Mouse (Mus musculus) neural tube, embryonic 12.5 days (tissue): Measurements from ENCODE around the gene Tnfrsf13b. TPM values are rescaled to one million over a fixed set of nuclear protein-coding genes. Genes with fewer than 3 reads are reported as not detected.
"Not testable (repeated sequence)": the region's sequence is repeated elsewhere in the genome, so short reads cannot be mapped to it uniquely, and the experiment has no call there.

ENCODE experiments used
- ATAC-seq: fragments of 200-750 bp; cut with Nextera tagmentation; 2 replicates; pipeline ENCODE4 v1.8.0; 2017; ENCODE audit warnings: low read depth, mild to moderate bottlenecking, moderate TSS enrichment, moderate library complexity; ENCODE audit not compliant: low FRiP score
- H3K27ac ChIP-seq: fragments of 300-500 bp; sonication (generic); 2 replicates; pipeline ENCODE4 v1.5.1; 2016
- H3K27me3 ChIP-seq: fragments of 300-500 bp; sonication (generic); replicated peaks from 2 replicates; pipeline ENCODE4 v1.6.1; 2016; ENCODE audit warnings: mild to moderate bottlenecking
- H3K36me3 ChIP-seq: fragments of 300-500 bp; sonication (generic); 2 replicates; pipeline ENCODE4 v1.6.1; 2016; ENCODE audit warnings: mild to moderate bottlenecking
- H3K4me1 ChIP-seq: fragments of 300-500 bp; sonication (generic); 2 replicates; pipeline ENCODE4 v1.6.1; 2016
- H3K4me2 ChIP-seq: fragments of 300-500 bp; sonication (generic); replicated peaks from 2 replicates; pipeline ENCODE4 v1.6.1; 2016; ENCODE audit warnings: mild to moderate bottlenecking
- H3K4me3 ChIP-seq: fragments of 300-500 bp; sonication (generic); 2 replicates; pipeline ENCODE4 v1.5.1; 2016
- H3K9ac ChIP-seq: fragments of 300-500 bp; sonication (generic); 2 replicates; pipeline ENCODE4 v1.6.1; 2016; ENCODE audit warnings: mild to moderate bottlenecking
- H3K9me3 ChIP-seq: fragments of 300-500 bp; sonication (generic); 2 replicates; pipeline ENCODE4 v1.6.1; 2016; ENCODE audit warnings: mild to moderate bottlenecking
- WGBS: fragments of 180-500 bp; shearing (Covaris S2); methylation state at CpG from one replicate; pipeline ENCODE4 v1.1.7; 2016; 5-methylcytosine and 5-hydroxymethylcytosine counted together
- polyA plus RNA-seq: library from polyadenylated mRNA; unstranded; fragments of >200 nt; fragmentation: Nextera tagmentation; extraction: Ambion mirVana; gene quantifications from 2 replicates; pipeline ENCODE4 v1.2.1, GENCODE M21; 2016

The Tnfrsf13b gene
- polyA plus RNA-seq, 1 experiment from 2014 or later, result 1.2 TPM

DNA sequence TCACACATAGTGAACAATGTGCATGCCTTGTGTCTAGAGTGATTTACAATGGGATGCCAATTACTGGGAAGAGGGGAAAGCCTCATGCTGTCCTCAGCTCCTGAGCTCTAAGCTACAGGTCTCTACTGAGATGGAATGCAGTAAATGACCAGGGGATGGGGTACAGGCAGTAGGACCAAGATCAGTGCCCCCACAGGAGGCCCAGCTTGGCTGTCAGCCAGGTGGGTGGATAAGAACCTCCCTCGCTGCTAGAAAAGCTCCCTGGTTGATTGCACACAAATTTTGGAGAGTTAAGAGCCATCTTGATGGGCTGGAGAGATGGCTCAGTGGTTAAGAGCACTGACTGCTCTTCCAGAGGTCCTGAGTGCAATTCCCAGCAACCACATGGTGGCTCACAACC, 15.6 kb upstream of the Tnfrsf13b start:
- Histone ChIP-seq H3K27ac (no peak overlapping the region), H3K9me3 (no peaks in the 10 kb centered on the region), H3K4me3 (no peak overlapping the region), H3K36me3 (no peaks in the 10 kb centered on the region), H3K27me3 (no peaks in the 10 kb centered on the region), H3K9ac (no peak overlapping the region), H3K4me1 (no peaks in the 10 kb centered on the region), H3K4me2 (no peak overlapping the region)
- WGBS, result 35% methylated on average over 1 of the region's 1 CpGs
- no peak for ATAC-seq

DNA sequence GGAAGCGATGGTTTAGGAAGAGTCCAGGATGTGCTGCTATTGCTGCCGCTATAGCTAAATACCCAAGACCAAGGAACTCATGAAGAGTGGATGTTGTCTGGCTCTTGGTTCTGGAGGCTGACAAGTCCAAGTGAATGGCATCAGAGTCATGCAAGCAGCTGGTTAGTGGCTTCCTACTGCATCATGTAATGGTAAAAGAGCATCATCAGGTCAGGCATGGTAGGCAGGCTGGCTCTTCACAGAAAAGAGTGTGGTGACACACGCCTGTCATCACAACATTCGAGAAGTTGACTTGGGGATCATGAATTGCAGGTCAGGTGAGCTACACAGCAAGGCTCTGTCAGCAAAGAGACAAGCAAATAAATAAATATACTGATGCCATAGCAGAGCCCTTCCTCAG, 15.1 kb upstream of the Tnfrsf13b start:
- ATAC-seq, result no peak

DNA sequence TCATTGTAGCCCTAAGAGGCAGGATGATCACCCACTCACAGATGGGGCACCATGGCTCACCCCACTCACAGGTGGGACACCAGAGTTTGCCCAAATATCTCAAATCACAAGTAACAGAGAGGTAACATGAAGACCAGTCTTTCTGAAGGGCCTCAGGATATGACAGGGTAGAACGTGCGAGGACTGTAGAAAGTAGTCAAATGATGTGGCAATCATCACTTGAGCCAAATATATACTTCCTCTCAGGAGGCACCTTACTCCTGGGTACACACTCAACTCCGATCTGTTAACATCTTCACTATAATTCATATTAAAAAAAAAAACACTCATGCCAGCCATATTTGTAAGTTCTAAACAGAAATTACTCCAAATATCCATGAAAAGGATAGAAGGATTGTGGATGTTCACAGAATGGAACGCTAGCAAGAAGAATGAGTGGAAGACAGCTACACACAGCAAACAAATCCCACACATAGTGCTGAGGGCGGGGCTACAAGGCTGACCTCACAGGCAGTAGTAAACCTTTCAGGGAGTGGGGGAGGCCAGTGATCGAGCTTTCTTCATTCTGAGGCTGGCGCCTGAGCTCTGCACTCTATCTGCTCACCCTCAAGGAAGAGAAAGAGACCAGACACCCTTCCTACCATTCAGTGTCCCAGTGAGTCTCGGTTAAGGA, 14.1 kb upstream of the Tnfrsf13b start:
- 77% methylated on average over 8 of the region's 8 CpGs for WGBS
- Histone ChIP-seq H3K9me3 (no peaks in the 10 kb centered on the region), H3K4me3 (no peak overlapping the region), H3K4me1 (no peaks in the 10 kb centered on the region), H3K36me3 (no peaks in the 10 kb centered on the region), H3K27ac (no peak overlapping the region), H3K9ac (no peak overlapping the region), H3K27me3 (peaks cover 6% of the 10 kb centered on the region; the same call in 1 of the 2 replicates), H3K4me2 (no peak overlapping the region)
- ATAC-seq, result no peak

More for the DNA sequence above, 15.1 kb upstream of the Tnfrsf13b start:
- no peak overlapping the region for H3K27ac ChIP-seq
- 90% methylated on average over 4 of the region's 4 CpGs for WGBS
- H3K9me3 ChIP-seq, result no peaks in the 10 kb centered on the region
- H3K9ac ChIP-seq, result no peak overlapping the region
- peaks cover 5% of the 10 kb centered on the region; the same call in 1 of the 2 replicates for H3K27me3 ChIP-seq
- no peak overlapping the region for H3K4me3 ChIP-seq
- H3K36me3 ChIP-seq, result no peaks in the 10 kb centered on the region
- no peak overlapping the region for H3K4me2 ChIP-seq
- H3K4me1 ChIP-seq, result no peaks in the 10 kb centered on the region

DNA sequence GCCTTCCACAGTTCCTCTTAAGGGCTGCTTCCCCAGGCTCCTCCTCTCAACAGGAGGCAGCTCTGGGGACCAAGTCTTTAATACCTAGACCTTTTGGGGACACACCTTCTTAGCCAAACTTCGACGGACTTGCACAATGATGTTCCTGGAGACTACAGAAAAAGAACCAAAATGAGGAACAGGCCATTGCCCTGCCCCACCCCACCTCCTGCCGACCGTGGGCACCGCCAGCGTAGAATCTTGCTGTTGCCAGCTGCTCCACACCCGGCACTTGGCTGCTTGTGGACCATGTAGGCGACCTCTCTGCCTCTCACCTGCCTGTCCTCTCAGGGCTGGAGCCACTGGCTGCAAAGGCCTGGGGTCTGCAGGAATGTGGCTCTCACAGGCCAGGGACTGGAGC, 10.3 kb upstream of the Tnfrsf13b start:
- WGBS, result 73% methylated on average over 8 of the region's 8 CpGs
- Histone ChIP-seq H3K9ac (no peak overlapping the region), H3K9me3 (no peaks in the 10 kb centered on the region), H3K27me3 (peaks cover 6% of the 10 kb centered on the region; the same call in 1 of the 2 replicates), H3K36me3 (no peaks in the 10 kb centered on the region), H3K27ac (no peak overlapping the region), H3K4me1 (no peaks in the 10 kb centered on the region), H3K4me2 (no peak overlapping the region), H3K4me3 (no peak overlapping the region)
- no peak for ATAC-seq

DNA sequence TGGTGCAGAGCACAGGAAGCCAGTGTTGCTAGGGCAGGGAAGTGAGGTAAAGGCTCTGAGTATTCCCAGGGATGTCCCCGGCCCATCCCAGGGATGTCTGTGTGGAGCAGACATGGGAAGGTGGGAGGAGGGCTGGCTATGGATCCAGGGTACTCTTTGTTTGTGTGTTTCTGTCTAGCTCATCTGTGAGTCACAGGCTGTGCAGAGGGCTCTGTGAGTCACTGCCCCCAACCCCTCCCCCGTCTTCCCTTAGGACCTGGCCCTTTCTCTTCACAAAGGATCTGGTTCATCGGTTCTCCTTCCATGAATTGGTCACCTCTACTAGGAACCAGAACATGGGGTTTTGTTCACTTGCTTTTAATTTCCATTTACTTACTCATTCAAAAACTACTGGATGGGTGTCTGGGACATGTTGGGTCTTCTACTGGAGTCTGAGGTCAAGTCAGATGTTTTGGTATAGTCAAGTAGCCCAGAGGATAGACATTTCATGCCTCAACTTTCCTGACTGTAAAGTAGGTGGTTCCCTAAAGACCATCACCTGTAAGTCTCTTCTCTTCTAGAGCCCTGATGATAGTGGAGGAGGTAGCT, 6.5 kb upstream of the Tnfrsf13b start:
- no peak overlapping the region for H3K4me3 ChIP-seq
- H3K4me1 ChIP-seq, result no peaks in the 10 kb centered on the region
- ATAC-seq, result no peak
- H3K36me3 ChIP-seq, result no peaks in the 10 kb centered on the region
- H3K4me2 ChIP-seq, result no peak overlapping the region
- H3K27ac ChIP-seq, result no peak overlapping the region
- no peaks in the 10 kb centered on the region for H3K9me3 ChIP-seq
- WGBS, result 91% methylated on average over 3 of the region's 3 CpGs
- H3K9ac ChIP-seq, result no peak overlapping the region
- H3K27me3 ChIP-seq, result peaks cover 6% of the 10 kb centered on the region; the same call in 1 of the 2 replicates

DNA sequence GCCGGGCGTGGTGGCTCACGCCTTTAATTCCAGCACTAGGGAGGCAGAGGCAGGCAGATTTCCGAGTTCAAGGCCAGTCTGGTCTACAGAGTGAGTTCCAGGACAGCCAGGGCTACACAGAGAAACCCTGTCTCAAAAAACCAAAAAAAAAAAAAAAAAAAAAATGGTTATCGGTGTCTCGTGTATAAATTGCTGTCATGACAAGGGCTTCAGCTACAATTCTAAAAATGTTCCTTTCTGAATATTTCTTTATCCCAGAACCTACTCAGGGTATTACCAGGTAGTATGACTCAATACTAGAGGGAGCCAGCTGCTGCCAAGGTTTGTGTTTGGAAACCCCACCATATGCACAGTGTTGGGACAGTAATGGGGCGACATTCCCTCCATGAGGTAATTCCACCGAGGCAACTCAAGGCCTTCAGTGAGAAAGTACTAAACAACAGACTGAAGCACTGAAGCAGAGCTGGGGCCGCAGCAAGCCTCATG, 4.2 kb upstream of the Tnfrsf13b start:
- Histone ChIP-seq H3K4me3 (no peak overlapping the region), H3K27me3 (no peaks in the 10 kb centered on the region), H3K36me3 (no peaks in the 10 kb centered on the region), H3K9me3 (no peaks in the 10 kb centered on the region), H3K4me2 (no peak overlapping the region), H3K9ac (no peak overlapping the region), H3K27ac (no peak overlapping the region), H3K4me1 (no peaks in the 10 kb centered on the region)
- no peak for ATAC-seq
- 86% methylated on average over 9 of the region's 9 CpGs for WGBS

DNA sequence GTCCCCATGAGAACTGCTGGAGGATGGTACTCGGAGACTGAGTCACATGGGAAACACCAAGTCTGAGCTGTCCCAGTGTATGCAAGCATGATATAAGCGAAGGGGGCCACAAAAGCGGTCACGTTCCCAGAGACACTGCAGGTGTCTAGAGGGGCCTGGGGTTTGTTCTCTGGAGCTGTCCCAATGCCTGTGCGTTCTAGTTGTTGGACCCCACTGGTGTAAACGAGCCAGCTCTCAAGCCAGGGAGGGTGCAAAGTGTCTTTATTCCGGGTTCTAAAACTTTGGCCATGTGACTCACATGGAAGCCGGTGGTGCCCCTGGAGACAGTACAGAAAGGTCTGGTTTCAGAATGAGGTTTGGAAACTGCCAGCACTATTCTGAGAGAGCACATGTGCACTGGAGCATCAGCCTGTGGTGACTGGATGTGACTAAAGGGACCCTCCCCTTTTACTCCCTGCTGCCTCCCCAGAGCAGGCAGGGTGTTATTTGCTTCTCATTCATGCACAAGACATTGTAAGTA, 3.7 kb upstream of the Tnfrsf13b start:
- H3K9ac ChIP-seq, result no peak overlapping the region
- WGBS, result 90% methylated on average over 8 of the region's 8 CpGs
- H3K4me3 ChIP-seq, result no peak overlapping the region
- no peaks in the 10 kb centered on the region for H3K27me3 ChIP-seq
- no peaks in the 10 kb centered on the region for H3K36me3 ChIP-seq
- H3K4me2 ChIP-seq, result no peak overlapping the region
- no peak for ATAC-seq
- no peak overlapping the region for H3K27ac ChIP-seq
- no peaks in the 10 kb centered on the region for H3K9me3 ChIP-seq
- H3K4me1 ChIP-seq, result no peaks in the 10 kb centered on the region

DNA sequence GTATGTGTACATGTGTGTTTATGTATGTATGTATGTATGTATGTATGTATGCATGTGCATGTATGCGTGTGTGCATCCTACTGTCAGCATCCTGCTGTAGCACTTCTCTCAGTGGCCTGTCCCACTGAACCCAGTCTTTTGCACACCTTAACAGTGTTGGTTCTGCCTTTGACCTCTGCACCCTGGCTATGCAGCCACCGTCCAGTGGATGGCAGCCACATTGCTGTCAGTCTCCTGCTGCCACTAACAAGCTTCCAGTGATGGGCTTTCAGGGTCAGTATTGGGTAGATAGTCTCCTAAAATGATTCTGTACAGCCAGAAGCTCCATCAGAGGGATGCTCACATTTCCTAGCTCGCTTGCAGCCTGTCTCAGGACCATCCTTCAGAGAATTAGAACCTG, 2.7 kb upstream of the Tnfrsf13b start:
- Histone ChIP-seq H3K27me3 (no peaks in the 10 kb centered on the region), H3K4me2 (no peak overlapping the region), H3K4me1 (no peaks in the 10 kb centered on the region), H3K9ac (no peak overlapping the region), H3K9me3 (no peaks in the 10 kb centered on the region), H3K27ac (no peak overlapping the region), H3K36me3 (no peaks in the 10 kb centered on the region), H3K4me3 (no peak overlapping the region)
- no peak for ATAC-seq
- 74% methylated on average over 3 of the region's 3 CpGs for WGBS

DNA sequence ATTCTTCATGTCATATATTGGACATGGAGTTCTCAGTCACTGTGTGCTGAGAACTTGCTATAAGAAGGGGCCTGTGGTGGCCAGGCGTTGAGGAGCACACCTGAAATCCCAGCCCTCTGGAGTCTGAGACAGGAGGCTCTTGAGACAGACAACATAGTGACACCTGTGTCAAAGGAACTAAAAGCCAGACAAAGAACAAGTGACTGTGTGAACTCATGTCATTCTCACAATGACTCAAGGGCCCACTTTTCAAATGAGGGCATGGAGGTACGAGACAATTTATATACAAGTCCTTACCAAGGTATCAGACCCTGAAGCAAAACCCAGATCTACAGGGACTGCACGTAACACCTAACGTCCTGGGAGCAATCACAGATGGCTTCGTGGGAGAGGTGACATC, 585 bp upstream of the Tnfrsf13b start:
- ATAC-seq, result no peak
- H3K27me3 ChIP-seq, result no peaks in the 10 kb centered on the region
- WGBS, result 91% methylated on average over 5 of the region's 5 CpGs
- no peaks in the 10 kb centered on the region for H3K4me1 ChIP-seq
- no peaks in the 10 kb centered on the region for H3K9me3 ChIP-seq
- H3K36me3 ChIP-seq, result no peaks in the 10 kb centered on the region
- no peak overlapping the region for H3K9ac ChIP-seq
- H3K4me3 ChIP-seq, result no peak overlapping the region
- no peak overlapping the region for H3K27ac ChIP-seq
- H3K4me2 ChIP-seq, result no peak overlapping the region

DNA sequence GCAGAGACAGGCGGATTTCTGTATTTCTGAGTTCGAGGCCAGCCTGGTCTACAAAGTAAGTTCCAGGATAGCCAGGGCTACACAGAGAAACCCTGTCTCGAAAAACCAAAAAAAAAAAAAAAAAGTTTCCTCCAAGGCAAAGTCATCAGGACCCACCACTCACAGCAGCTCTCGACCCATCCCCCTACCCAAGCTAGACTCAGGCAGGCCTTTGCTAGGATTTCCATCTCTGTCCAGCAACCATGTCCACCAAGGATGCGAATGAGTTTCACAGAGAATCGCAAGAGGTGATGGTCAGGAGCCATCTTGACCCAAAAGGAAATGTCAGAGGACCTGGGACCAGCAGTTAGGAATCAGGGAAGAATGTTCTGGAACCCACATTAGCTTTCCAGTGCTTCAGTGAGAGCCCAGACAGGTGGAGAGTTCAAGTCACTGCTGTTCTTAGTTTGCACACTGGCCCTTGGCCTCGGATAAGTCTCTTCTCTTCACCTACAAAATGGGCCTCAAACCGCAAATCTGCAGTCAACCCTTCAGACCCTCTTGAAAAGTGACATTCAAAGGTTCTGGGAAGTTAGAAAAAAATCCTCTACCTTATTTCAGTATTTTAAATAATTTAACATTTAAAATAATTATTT, 983 bp downstream of the Tnfrsf13b start:
- Histone ChIP-seq H3K27ac (no peak overlapping the region), H3K4me3 (no peak overlapping the region), H3K4me2 (no peak overlapping the region), H3K27me3 (no peaks in the 10 kb centered on the region), H3K9me3 (no peaks in the 10 kb centered on the region), H3K4me1 (no peaks in the 10 kb centered on the region), H3K36me3 (no peaks in the 10 kb centered on the region), H3K9ac (no peak overlapping the region)
- WGBS, result 91% methylated on average over 8 of the region's 8 CpGs
- ATAC-seq, result no peak

DNA sequence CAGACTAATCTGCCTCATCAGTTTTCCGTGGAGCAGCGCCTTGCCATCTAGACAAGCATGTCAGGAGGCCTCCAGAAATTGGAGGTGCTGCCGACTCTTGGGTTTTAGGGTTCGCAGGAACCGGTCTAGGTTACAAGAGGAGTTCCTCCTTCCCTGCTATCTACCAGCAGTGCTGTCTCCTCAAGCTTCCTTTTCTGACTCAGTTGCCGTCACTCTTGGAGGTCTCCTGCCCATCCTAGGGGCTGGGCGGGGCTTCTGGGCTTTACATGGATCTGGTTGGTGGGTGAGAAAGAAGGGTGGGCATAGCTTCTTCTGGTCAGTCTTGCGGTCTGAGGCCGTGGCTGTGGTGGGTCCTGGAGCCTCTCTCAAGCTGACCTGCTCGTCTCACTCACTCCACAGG, 2.8 kb downstream of the Tnfrsf13b start:
- H3K4me3 ChIP-seq, result no peak overlapping the region
- no peak overlapping the region for H3K9ac ChIP-seq
- no peaks in the 10 kb centered on the region for H3K36me3 ChIP-seq
- WGBS, result 59% methylated on average over 10 of the region's 10 CpGs
- H3K27ac ChIP-seq, result no peak overlapping the region
- H3K9me3 ChIP-seq, result no peaks in the 10 kb centered on the region
- no peaks in the 10 kb centered on the region for H3K27me3 ChIP-seq
- ATAC-seq, result no peak
- no peak overlapping the region for H3K4me2 ChIP-seq
- no peaks in the 10 kb centered on the region for H3K4me1 ChIP-seq

DNA sequence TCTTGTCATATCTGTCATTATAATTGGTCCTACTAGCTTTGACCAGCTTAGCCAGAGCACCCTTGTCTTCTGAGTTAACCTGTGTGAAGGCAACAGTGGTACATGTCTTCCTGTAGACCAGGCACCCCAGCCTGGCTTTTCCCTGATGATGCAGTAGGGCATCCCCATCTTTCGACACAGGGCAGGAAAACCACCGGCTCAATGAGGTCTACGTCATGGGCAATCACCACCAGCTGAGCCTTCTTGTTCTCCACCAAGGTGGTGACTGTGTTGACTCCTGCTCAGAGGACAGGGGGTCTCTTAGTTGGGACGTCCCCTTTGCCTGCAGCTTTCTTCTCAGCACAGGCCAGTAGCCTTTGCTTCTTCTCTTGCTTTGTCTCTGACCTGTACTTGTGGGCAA, 4.1 kb downstream of the Tnfrsf13b start:
- H3K27me3 ChIP-seq, ATAC-seq, H3K4me2 ChIP-seq, H3K36me3 ChIP-seq, H3K4me3 ChIP-seq, H3K27ac ChIP-seq, H3K9me3 ChIP-seq, H3K4me1 ChIP-seq, H3K9ac ChIP-seq: not testable (repeated sequence)
- WGBS, result 91% methylated on average over 4 of the region's 4 CpGs
